Mouse (Mus musculus) brain, embryonic 14.5 days (tissue): ENCODE results near the gene Cep112.

Source experiments
- CTCF ChIP-seq: fragments of 200-500 bp; IDR thresholded peaks from 2 replicates; pipeline ENCODE4 v1.5.1; 2012; ENCODE audit warnings: inconsistent platforms, mild to moderate bottlenecking, moderate library complexity, borderline replicate concordance; ENCODE audit not compliant: insufficient read depth, insufficient read length; ENCODE audit errors: extremely low read depth
- POLR2A ChIP-seq: fragments of 200-500 bp; IDR thresholded peaks from 2 replicates; pipeline ENCODE4 v1.6.1; 2012; ENCODE audit warnings: mild to moderate bottlenecking, inconsistent platforms, borderline replicate concordance; ENCODE audit not compliant: poor library complexity, insufficient read depth, insufficient read length, severe bottlenecking; ENCODE audit errors: extremely low read depth

- TF ChIP-seq POLR2A (no peak), CTCF (no peak)
Measured at GRCm38 (mm10) chr11:108799695-108800094, 374.7 kb downstream of the Cep112 start.
